Mouse (Mus musculus): ENCODE results near the gene Spg20.

Spg20 gene

DNA sequence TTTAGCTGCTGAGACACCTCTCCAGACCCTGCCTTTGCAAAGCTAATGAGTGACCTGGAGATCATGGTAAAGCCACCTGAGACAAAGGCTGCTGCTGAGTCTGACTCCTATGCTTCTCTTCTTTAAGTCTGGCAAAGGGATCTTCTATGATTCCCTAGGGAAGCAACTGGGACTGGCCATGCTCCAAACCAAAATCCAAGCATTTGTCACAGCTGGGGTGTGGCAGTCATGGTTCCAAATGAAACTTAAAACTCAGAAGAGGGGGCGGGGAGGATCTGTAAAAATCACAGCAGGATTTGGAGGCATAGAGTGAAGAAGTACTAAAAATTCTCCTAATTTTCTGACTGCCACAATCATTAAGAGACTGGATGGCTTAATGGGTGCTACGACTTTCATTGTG, 14.7 kb upstream of the Spg20 start:
- no peak for DNase-seq (ENCODE audit: low read depth, low spot score)

DNA sequence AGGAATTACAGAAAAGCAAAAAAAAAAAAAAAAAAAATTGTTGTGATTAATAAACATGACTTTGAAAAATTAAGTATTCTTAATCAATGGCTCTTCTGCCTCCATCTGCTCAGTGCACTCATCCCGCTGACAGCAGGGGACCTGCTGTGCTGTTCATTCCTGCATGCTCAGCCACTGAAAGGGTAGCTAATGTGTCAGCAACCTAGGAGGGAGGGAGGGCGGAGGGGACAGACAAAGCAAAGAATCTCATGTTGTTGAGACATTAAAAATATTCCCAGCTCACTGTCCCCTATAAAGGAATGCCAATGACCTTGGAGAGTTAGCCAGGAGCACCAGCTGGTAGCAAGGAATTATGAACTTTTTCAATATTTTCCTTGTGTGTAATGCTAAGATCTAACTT, 13.9 kb upstream of the Spg20 start:
- no peak for DNase-seq (ENCODE audit: low read depth, low spot score)

DNA sequence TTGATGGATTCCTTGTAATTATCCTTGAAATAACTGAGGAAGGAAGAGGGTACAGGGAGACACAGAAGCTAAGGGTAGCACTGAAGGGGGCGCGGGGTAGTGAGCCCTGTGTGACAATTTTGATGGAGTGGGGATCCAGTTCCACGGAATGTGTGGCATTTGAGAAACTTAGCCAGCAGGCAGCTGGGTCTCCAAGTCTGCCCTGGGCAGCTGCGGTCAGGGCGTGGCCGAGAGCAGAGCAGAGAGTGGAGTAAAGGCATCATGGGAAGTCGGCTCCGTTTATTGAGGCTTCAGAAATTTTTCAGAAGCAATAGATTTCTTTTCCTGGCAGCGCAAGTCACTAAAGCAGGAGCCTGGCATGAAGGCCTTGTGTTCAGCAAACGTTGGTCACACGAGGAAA, 12.9 kb upstream of the Spg20 start:
- no peak for DNase-seq (ENCODE audit: low read depth, low spot score)

DNA sequence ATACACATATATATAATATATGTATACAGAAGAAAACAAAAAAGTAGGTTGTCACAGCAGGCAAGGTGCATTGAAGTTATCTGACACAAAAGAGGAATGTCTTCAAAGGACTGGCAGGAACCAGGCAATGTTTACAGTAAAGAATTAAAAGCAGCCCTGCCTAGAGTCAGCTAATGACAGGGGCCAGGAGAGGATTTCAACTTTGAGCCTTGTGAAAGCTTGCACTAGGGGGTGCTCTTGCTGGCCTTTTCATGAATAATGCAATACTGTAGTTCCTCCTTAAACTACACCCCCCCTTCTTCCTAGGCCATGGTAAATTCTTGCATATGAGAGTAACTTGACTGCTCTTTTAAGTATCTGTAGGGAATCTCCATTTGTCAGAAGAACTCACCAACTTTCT, 10.8 kb upstream of the Spg20 start:
- no peak for DNase-seq (ENCODE audit: low read depth, low spot score)

DNA sequence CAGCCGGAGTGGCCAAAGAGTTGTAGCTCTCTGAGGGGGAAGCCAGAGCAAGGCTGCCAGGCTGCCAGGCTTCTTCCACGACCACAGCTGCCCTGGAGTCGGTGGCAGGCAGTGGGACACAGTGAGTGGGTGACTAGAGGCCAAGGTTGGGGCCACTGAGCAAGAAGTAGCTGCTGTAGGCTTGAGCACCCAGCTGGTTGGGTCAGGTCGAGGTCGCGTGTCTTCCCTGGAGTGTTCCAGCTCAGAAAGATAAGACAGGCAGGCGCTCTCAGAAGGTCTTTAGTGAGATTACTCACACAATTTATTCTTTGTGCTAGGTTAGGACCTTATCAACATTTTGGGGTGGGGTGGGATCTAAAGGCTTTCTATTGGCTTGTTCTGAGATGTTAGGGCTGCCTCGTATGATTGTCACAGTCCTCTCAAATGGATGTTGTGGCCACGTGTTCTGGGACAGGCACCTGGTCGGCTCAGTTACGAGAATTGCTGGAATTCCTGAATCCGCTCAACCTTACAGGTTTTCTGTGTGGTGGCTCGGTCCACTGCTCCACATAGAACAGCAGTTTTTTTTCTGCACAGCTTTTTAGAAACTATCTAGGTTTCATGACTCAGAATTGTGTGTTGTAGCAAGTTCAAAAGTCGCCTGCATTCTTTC, 6.4 kb upstream of the Spg20 start:
- no peak for DNase-seq (ENCODE audit: low read depth, low spot score)

DNA sequence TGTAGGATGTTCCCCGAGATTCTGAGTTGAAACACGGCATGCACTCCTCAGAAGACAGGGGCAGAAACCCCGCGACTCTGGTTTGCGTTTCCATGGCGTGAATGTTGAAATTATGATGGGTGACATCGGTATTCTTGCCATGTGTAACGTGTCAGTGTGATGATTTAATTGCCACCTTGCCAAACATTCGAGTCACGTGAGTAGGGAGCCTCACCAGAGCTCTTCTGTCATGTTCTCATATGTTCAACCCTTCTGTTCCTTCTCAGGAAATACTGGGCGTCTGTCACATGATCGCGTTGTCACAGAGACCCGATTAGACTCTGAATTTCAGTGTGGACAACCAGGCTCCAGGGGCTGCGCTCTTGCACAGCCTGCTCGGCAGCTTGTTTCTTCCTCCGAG, 5.9 kb upstream of the Spg20 start:
- DNase-seq (ENCODE audit: low read depth, low spot score), result no peak

DNA sequence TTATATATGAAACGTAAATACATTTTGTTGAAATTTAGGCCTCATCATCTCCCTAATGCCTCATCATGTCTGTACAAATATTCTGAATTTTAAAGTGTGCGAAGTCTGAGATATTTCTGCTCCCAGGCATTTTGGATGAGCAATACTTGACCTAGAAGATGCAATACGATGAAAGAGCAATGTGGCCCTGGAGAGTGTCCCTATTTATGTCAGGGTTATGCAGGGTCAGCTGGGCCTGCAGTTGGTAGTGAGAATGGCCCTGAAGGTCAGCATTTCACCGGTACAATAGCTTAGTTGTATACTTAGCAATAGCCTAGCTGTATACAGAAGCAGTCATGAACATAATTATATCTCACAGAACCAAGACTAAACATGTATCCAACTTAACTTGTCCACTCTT, 2.8 kb upstream of the Spg20 start:
- DNase-seq (ENCODE audit: low read depth, low spot score), result no peak

DNA sequence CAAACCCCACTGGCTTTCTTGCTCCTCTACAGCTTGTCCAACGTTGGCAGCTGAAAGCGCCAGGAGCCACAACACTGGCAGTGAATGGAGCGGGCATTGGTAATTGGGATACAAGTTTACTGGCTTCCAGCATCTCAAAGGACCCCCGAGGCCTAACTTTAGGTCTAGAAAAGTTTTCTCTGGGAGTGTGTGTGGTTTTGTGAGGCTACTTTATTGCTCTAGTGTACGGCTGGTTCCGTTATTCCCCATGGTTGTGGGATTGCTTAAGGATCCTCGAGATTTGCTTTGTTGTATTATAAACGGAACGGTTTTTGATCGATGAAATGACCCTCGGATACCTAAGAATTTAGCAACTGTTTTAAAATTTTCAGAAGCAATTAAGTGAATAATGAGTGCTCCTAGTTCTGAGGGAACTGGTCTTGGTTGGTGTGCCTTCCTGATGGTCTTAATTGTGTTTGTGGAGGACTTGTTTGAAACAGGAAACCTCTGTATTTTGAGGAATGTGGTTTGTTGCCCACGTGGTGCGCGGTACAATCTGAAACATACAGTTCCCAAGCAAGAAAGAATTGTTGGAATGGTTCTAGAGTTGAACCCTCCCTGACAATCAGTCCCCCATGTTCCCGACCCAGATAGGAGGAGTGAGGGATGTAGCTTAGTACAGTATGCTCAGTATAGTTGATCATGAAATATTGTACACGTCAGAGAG, 955 bp downstream of the Spg20 start:
- no peak for DNase-seq (ENCODE audit: low read depth, low spot score)

DNA sequence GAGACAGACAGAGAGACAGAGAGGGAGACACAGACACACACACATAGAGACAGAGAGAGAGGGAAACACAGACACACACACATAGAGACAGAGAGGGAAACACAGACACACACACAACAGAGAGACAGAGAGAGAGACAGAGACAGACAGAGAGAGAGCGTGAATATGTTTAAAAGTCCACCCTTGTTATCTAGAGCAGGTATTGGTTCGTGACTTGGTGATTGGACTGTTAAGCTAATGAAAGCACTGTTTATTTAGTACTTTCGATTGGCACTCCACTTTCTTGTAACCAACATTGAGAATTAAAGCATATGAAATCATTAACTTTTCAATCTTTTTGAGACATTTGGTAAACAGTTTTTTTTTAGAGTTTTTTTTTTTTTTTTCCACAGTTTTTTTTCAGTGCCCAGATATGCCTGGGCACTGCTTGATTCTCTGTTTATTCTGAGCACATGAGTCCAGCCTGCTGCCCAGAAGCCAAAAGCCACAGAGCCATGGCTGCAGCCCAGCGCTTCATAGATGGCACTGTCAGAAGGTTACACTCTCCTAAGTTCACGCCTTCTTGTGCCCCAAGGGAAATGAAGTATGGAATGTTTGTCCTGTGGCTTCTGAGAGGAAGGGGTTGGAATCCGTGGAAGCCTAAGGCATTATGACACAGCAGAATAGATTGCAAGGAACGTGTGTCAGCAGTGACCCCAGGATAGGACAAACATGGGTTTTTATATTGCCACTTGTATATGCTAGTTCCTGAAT, 2.6 kb downstream of the Spg20 start:
- no peak for DNase-seq (ENCODE audit: low read depth, low spot score)

DNA sequence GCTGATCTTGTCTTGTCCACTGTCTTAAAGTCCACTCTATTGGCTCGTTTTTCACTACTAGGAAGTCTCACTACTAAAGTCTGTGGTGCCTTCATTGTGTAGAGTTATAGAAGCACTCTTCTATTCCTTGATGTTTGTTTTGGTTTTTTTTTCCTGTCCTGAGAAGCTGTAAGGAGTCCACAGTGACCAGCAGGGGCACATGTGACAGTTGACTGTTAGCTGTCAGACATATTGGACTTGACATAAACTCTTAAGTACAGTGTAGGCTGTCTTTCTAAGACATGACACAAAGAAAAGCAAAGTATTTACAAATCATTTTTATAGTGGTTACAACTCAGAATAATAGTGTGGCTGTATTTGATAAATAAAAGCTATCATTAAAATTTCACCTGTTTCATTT, 3.2 kb downstream of the Spg20 start:
- DNase-seq (ENCODE audit: low read depth, low spot score), result no peak

DNA sequence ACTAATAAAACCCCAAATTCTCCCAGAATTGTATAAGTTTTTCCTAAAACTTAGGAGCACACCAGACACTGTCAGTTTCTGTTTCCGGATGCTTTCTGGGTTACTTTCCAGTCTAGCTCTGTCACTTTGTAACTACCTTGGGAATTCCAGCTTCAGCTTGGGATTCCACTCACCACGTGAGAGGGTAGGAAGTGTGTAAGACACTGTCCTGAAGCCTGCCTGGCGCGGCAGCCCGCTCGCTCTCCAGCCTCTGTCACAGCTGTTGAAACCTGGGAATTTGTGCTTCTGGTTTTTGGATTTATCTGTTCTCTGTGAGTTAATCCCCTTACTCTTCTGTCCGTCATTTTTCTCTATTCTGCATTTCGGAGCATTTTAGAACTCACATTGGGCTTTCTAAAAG, 4.1 kb downstream of the Spg20 start:
- no peak for DNase-seq (ENCODE audit: low read depth, low spot score)

DNA sequence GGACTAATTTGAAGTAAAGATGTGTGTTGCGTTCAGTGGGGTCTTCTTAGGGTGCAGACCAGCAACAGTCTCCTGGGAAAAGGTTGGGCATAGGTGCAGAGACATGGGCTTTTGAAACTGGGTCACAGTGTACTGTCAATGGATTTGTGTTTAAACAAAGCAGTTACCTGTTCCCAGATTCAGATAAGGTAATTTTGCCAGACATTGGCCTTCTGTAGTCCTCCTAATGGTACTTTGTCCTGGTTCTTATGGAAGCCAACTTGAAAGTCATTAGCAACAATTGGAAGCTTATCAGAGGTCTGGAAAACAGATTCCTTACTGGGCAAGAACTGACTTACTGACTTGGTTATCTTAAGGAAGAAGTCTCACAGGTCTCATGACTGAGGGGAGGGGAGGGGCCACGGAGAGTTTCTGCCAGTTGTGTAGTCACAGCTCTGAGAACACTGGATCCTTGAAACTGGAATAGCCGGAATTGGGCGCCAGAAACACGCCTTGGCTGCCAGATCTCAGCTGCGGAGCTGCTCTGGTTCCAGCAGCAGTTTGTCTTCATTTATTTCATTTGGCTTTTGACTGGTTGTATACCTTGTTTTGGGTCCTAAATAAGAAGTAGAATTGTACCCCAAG, 7.5 kb downstream of the Spg20 start:
- DNase-seq (ENCODE audit: low read depth, low spot score), result no peak

DNA sequence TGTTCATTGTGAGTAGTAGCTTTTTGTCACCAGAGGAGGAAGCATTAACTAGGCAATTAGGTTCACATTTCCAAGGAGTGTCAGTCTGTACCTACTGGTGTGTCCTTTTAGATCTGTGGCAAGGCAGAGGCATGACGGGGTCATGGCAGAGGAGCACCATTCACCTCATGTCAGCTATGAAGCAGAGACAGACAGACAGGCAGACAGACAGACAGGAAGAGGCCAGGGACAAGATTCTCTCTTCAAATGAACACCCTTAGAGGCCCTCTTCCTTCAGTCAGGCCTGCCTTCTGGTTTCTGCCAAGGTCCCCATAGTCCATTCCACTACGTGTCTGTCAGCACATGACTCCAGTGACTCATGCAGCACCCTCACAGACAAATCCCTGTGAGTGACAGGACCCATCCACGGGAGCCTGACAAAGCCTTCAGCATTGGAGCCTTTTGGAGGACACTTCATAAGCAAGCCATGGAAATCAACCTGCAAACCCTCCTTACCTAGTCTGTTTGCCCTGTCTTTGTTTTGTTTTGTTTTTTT, 10.5 kb downstream of the Spg20 start:
- DNase-seq (ENCODE audit: low read depth, low spot score), result no peak

DNA sequence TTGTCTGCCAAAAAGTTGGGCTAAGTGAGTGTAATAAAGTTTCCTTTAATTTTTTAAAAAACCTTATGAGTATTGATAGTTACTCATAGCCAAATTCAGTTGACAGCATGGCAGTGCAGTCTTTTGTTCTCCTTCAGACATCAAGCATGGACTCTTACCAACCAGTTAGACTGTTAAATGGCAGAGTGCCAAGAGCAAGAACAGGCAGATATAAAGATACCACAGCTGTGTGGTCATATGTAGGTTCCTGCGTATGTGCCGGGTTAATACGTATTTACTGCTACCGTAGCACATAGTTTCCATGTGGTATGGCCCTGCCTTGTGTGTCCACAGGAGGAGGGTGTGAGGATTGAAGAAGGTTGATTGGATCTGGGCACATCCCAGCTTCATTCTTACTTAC, 11.2 kb downstream of the Spg20 start:
- DNase-seq (ENCODE audit: low read depth, low spot score), result no peak

DNA sequence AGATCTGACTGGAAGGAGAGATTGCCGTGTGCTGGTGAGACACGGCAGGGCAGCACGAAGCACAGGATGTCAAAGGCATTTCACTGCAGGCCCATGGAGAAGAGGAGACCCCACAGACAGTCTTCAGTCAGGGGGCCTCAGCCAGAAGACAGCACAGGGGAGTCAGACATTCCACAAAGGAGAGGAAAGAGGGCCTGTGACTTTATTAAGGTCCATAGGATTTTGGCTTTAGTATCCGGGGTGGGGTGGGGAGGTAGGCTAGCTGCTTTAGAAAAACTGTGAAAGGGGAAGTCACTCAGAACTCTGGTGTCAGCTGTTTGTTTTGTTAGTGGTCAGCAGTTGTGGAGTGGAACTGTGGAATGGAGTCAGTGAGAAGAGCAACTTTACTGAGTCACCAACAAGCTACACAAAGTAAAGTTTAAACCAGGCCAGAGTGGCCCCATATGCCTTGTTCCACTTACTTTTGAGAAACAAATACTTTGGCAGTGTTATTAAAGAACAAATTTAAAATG, 17.3 kb downstream of the Spg20 start:
- no peak for DNase-seq (ENCODE audit: low read depth, low spot score)

DNA sequence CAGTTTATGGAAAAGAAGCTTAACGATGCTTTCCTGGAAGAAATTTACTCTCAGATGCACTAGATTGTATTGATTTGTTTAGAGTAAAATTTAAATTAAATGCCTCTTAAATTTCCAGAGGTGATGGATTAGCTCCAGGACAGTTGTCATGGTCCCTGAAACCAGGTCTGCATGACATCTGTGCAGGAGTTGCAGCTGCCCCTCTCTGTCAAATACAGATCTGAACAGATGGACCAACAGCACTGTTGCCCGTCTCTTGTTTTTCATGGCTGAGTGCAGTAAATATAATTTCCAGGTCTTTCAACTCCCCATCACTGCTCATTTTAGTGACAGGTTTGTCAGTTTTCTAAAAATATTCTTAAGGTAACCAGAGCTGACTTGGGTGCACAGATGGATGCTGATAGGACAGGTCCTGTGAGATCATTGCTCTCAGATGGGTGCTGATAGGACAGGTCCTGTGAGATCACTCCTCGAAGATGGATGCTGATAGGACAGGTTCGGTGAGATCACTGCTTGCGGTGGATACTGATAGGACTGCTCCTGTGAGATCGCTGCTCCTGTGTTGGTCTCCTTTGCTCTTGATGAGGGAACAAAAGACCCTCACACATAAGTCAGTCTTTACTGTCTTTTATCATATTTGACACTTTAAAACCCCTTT, 19.8 kb downstream of the Spg20 start:
- DNase-seq (ENCODE audit: low read depth, low spot score), result no peak

DNA sequence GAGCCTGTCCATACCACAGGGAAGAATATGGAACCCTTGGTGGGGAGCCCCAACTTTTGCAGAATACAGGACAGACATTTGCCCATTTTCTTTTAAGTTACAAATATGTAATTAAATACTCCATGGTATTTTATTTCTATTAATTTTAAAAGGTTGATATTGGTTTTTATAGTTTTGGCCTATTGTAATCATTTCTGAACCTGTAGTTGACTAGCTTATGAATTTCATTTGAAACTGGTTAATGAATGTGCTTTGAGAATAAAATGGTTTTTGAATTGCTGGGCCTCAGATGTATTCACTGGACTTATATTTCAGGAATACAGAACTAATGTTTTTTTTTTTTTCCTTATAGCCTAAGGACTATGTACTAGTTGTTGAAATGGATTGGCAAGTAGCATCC, 25.1 kb downstream of the Spg20 start, which contains the start of gene Ccdc169:
TSS of gene Ccdc169 (plus strand) at position 301 of the 400 bp plus-strand sequence.
- no peak for DNase-seq (ENCODE audit: low read depth, low spot score)

DNA sequence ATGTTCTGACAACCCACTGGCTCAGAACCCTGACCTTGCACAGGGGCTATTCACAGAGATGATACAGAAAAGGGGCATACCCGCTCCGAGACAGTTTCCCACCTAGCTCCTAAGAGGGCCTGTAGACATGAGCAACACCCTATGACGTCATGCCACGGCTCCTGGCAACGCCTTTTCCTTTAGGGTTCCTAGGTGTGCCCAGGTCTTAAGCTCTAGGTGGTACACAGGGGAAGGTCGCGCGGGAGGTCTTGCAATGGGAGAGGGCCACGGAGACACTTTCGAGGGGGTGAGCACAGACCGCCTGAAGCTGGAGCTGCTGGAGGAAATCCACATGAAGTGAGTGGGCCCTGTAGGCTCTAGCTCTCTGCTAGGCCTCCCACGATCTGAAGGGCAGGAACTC, 27.9 kb downstream of the Spg20 start:
- DNase-seq (ENCODE audit: low read depth, low spot score), result no peak

DNA sequence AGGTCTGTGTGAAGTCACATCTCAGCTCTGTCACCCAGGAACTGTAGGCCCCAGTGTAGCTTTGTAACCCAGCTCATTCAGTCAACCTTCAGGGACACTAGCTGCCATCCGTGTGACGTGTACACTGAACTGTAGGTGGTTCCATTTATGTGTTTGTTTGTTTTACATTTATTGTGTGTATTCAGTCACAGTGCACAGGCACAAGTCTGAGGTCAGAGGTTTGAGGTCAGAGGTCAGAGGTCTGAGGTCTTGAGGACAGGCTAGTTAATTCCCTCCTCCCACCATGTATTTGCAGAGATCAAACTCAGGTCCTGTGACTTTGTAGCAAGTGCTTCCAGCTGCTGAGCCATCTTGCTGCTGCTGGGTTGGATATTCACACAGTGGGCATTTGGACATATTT, 29.5 kb downstream of the Spg20 start:
- DNase-seq (ENCODE audit: low read depth, low spot score), result no peak

DNA sequence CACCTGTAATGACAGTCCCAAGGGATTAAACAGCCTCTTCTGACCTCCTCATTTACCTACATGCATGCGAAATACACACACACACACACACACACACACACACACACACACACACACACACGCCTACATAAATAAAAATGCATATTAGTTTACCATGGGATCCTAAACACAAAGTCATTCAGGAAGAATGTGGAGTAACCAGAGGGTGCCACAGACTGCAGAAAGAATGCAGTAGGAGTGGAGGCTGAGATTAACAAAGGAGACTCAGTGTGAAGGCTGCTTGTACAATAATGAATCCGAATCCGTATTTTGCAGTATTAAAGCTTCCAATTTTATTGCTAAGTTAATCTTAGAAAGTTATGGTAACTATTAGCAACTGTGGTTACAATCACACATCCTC, 33.0 kb downstream of the Spg20 start:
- DNase-seq (ENCODE audit: low read depth, low spot score), result no peak

DNA sequence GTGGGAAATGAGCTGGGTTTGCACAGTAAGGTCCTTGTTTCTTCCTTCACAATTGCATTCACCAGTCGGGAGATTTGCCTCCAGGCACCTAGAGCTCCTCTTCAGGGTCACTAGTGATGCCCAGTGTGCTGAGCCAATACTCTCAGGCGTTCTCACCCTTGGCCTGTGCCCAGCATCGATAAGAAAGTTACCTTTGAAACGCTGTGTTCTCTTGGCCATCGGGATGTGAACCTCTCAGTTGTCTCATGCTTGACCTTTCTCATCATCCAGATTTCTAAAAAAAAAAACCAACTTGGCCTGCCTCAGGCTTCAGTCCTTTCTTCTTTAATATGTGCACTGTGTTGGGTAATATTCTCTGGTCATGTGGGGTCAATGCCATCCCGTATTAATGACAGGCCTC, 34.5 kb downstream of the Spg20 start:
- no peak for DNase-seq (ENCODE audit: low read depth, low spot score)

Measured in telencephalon, adult 2 months (tissue).